Mouse (Mus musculus) lung, postnatal 10 days (tissue): ENCODE measurements at regions not wholly inside any gene's neighbourhood (a gene's known extent, or its start where the extent isn't known, plus 50 kb on each side); places are given as distances from the start of the nearest gene placed in this dataset.

ENCODE experiments used
- DNase-seq: peaks from one replicate; pipeline ENCODE4 v3.0.0; 2021

DNA sequence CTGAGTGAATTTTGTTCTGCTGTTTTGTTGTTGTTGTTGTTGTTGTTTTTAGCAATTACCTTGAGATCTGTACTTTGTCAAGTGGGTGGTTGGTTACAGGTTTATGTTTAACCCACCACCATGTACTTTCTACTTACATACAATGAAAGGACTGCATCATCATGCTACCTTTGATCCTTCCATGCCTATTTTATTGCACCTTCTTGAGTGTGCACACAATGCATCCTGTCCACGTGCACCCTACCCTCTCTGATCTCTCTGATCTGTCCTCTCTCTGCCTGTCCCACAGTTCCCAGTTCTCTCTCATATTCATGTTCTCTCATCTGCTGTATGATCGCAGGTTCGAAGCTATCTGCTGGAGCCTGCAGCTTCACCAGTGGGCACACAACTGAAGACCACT lies 59.9 kb upstream of the Gas1 start:
- DNase-seq, result no peak

- DNase-seq, result no peak
These were observed 65.4 kb upstream of the Gas1 start for GRCm38 (mm10) chr13:60242447-60243109.

GRCm38 (mm10) chr13:60243110-60243481 lies 65.9 kb upstream of the Gas1 start:
- no peak for DNase-seq

- no peak for DNase-seq
These were observed 78.0 kb upstream of the Gas1 start for GRCm38 (mm10) chr13:60255162-60255561.

DNA sequence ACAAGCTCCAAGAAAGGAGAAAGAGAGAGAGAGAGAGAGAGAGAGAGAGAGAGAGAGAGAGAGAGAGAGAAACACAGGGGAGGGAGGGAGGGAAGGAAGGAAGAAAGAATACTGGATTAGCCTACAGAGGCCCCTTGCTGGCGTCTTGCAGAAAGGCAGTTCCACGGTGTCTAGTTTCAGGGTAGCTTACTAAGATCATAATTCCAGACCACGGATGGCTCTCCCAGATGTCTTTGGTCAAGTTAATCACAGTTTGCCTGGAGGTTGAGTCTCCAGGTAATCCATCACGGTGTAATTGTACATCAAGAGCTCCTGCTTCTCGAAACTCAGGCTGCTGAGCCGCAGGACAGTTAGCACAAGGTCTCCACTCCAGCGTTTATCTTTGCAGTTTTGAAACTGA lies 78.5 kb upstream of the Gas1 start:
- no peak for DNase-seq

GRCm38 (mm10) chr13:60256997-60257396 lies 79.8 kb upstream of the Gas1 start:
- no peak for DNase-seq

GRCm38 (mm10) chr13:60257878-60258277 lies 80.7 kb upstream of the Gas1 start:
- DNase-seq, result no peak

- peak; percentile 40 for DNase-seq
These were observed 85.4 kb upstream of the Gas1 start for GRCm38 (mm10) chr13:60262449-60263028.

- no peak for DNase-seq
These were observed 87.3 kb upstream of the Gas1 start for GRCm38 (mm10) chr13:60264504-60264903.

GRCm38 (mm10) chr13:60267557-60267956 lies 90.4 kb upstream of the Gas1 start:
- peak; percentile 74 for DNase-seq

DNA sequence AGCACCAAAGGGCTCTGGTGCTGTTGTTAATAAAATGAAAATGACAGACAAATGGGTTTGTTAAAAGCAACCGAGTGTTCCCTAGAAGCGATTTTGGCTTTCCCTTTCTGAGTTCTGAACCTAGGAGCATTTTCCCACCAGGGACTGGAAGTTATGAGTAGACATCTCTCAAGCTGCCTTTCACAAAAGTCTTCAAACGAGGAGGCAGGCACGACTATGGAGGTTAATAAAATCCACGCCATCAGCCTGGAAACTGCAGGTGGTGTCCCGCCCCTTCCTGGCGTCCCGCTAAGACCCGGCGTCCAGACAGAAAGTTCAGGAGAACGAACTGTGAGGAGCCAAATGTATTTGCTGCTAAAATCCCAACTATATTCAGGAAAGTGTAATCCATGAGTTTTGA lies 91.1 kb upstream of the Gas1 start:
- DNase-seq, result no peak

DNA sequence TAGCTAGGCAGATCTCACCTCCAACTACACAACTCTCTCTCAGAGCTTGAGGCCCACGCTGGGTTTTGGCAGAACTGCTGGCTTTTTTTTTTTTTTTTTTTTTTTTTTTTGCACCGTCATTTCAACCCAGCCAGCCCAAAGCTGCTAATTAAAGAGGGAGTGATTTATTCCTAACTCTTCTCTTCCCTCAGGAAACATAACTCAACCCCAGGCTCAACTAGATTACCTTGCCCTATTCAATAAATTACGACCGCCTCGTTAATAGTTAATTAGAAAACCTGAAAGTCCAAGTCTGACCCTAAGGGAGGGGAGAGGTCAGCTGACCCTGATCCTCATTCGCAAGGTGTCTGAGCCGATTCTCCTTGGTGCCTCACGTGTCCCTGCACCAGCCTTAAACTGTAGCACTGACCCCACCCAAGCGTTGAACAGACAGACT lies 92.3 kb upstream of the Gas1 start:
- DNase-seq, result no peak

GRCm38 (mm10) chr13:60270526-60270925 lies 93.4 kb upstream of the Gas1 start:
- no peak for DNase-seq

- DNase-seq, result no peak
These were observed 96.2 kb upstream of the Gas1 start for GRCm38 (mm10) chr13:60273331-60273730.

DNA sequence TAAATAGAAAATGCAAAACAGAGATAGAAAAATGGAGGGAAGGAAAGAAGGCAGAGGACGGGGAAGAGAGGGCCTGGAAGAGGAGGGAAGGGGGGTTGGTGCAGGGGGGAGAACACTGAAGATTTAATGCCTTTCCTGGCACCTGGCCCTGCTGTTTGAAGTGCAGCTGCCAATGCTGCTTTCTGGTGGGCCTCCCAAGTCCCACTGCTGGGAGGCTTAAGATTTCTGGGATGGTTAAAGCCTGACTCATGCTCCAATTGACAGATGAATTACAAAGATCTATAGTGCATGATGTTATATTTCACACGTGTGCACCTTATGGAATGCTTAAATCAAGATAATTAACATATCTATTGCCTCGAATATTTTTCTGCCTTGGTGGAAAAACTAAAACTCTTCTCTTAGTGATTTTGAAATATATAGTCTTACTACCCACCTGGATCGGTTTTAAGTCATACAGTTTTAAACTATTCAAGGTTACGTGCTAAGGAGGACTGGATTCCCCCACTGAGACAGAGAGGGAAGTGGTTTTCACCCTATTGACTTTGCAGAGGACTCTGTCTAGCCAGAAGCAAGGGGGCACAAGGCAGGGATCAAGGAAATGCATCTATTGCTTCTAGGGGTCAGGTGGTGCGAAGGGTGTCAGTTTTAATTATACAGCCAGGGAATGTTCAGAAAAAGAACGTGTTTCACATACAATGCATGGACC lies 105.5 kb upstream of the Gas1 start:
- DNase-seq, result no peak

GRCm38 (mm10) chr13:60286525-60287224 lies 109.5 kb upstream of the Gas1 start:
- DNase-seq, result no peak

DNA sequence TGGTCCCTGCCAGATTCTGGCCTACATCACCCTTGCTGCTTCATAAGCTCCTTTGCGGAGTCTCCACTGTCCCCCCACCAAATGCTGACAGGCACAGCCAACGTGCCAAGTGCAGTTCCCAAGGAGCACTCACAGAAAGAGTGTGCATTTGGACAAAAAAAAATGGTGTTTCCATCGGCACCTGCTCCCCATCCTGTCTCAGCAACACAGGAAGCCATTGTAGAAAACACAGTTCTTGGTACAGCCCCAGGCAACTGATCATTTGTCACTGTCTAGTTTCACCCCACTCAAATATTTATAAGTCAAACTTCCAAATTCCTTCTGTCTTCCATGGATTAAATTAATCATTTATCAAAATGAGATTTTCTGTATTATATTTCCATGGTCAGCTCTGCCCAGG lies 112.5 kb upstream of the Gas1 start:
- DNase-seq, result no peak

DNA sequence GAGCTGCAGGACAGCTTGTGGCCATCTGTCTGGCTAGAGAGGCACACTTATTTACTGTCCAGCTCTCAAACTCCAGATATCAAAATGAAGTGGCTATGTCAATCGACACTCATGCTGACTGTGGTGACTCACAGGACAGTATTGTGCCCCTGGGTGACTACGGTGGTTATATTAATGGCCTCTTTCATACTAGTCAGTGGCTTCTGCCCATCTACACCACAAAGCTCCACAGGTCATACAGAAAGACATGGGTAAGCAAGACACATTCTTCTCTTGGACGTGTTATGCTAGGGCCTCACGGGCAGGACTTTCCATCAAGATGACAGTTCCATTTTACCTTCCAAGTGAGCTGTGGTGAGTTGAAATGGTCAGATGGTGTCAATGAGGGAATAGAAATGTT lies 113.7 kb upstream of the Gas1 start:
- DNase-seq, result no peak

DNA sequence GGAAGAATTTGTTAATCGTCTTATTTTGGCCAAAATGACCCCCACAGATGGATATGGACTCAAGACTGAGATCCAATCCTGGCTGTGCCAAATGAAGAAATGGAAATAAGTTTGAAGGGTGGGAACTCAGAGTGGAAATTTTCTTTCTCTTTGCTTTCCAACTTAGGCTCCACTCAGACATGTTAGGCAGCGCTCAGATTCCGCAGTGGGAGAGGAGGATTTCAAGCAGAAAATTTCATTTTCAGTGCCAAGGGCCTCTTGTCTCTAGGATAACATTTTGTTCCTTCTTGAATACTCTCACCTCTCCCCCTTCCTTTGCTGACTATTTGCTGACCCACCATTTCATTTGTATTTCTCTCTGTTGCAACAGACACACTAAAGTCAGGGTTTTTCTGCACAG lies 114.2 kb upstream of the Gas1 start:
- DNase-seq, result peak; percentile 20

GRCm38 (mm10) chr13:60296201-60296895 lies 119.2 kb upstream of the Gas1 start:
- DNase-seq, result peak; percentile 38

- no peak for DNase-seq
These were observed 119.7 kb upstream of the Gas1 start for GRCm38 (mm10) chr13:60296896-60297275.

GRCm38 (mm10) chr13:60298575-60298974 lies 121.4 kb upstream of the Gas1 start:
- DNase-seq, result peak; percentile 43

GRCm38 (mm10) chr13:60299076-60299475 lies 121.9 kb upstream of the Gas1 start:
- no peak for DNase-seq
